ENCODE assay signal across 21 mouse cellular contexts in genomic region chr10:43982470-43982869, GRCm38 (mm10).
DNase-seq lines count a peak whose midpoint lies in the region; ATAC-seq and TF ChIP-seq lines count a peak whose summit lies in the region.
"Had no signal": no experiment of that assay in that cellular context is flagged by ENCODE, and none has a peak within 500 bp of the region (broad histone marks: within the 10 kb centered on the region; RNA-seq: fewer than 3 reads in every experiment).

No protein-coding gene starts in this region.

- H3K4me1 ChIP-seq in forebrain, postnatal 0 days (ENCODE audit: insufficient read depth), result no peaks in the 10 kb centered on the region
- H3K4me1 ChIP-seq in forebrain, embryonic 16.5 days (replicated peaks; ENCODE audit: control insufficient read depth, insufficient read depth, low read length), result no peaks in the 10 kb centered on the region
- H3K4me1 ChIP-seq in CH12.LX (ENCODE audit: control insufficient read depth in 1 of 2, insufficient read depth in 2 of 2), result peaks cover 20 to 36% of the 10 kb centered on the region in 2 experiments

- H3K27me3 ChIP-seq in forebrain, postnatal 0 days (ENCODE audit: insufficient read depth, low read length), result no peaks in the 10 kb centered on the region
- H3K27me3 ChIP-seq in forebrain, embryonic 16.5 days (replicated peaks; ENCODE audit: control insufficient read depth, insufficient read depth, low read length), result no peaks in the 10 kb centered on the region
- no peaks in the 10 kb centered on the region for H3K27me3 ChIP-seq in CH12.LX (replicated peaks)
- H3K27me3 ChIP-seq: Patski had no signal

- intact Hi-C loops in heart, postnatal 25 days (cut with DNase I), result no loop called here
- intact Hi-C loops in left cerebral cortex, postnatal 4 days (cut with DNase I), result no loop called here

- no peak for TF ChIP-seq POLR2A in CH12.LX (IDR thresholded peaks at IDR 0.05; ENCODE audit: low read depth, low read length)

- no peaks in the 10 kb centered on the region for H3K36me3 ChIP-seq in forebrain, postnatal 0 days (ENCODE audit: insufficient read depth)
- H3K36me3 ChIP-seq in forebrain, embryonic 16.5 days (ENCODE audit: control insufficient read depth, insufficient read depth), result no peaks in the 10 kb centered on the region
- H3K36me3 ChIP-seq in CH12.LX (replicated peaks in 1 of 2; ENCODE audit: control insufficient read depth in 1 of 2, insufficient read depth in 1 of 2, low read length in 1 of 2), result peaks cover 15 to 33% of the 10 kb centered on the region in 2 experiments

- H3K79me2 ChIP-seq in CH12.LX (replicated peaks; ENCODE audit: control insufficient read depth, extremely low read depth, insufficient read depth, poor library complexity, severe bottlenecking), result no peaks in the 10 kb centered on the region

- H3K4me2 ChIP-seq in forebrain, postnatal 0 days (ENCODE audit: low read depth), result no peak overlapping the region
- no peak overlapping the region for H3K4me2 ChIP-seq in forebrain, embryonic 16.5 days (ENCODE audit: low read length)
- H3K4me2 ChIP-seq in CH12.LX (ENCODE audit: insufficient read depth, low read depth, poor library complexity, severe bottlenecking), result peak overlapping the region; percentile 53; the same call in 1 of the 2 replicates

- no peak overlapping the region for H3K4me3 ChIP-seq in forebrain, postnatal 0 days (ENCODE audit: low read depth, low read length)
- no peak overlapping the region for H3K4me3 ChIP-seq in forebrain, embryonic 16.5 days (replicated peaks; ENCODE audit: low read length)
- no peak overlapping the region for H3K4me3 ChIP-seq in CH12.LX (replicated peaks in 1 of 3; ENCODE audit: low read depth in 2 of 3, low read length in 2 of 3, poor library complexity in 1 of 3)

- peak; percentile 42 for ATAC-seq in forebrain, postnatal 0 days
- no peak for ATAC-seq in forebrain, embryonic 16.5 days
- ATAC-seq: activated CD4-positive, CD25-positive, alpha-beta regulatory T cell, adult 4 months; CD4-positive, CD25-positive, alpha-beta regulatory T cell, adult 4 months; Patski had no signal

- no peak overlapping the region for H3K27ac ChIP-seq in forebrain, postnatal 0 days (ENCODE audit: low read depth, low read length)
- no peak overlapping the region for H3K27ac ChIP-seq in forebrain, embryonic 16.5 days (ENCODE audit: low read length)
- peak overlapping the region; percentile 27 for H3K27ac ChIP-seq in CH12.LX (ENCODE audit: insufficient read depth, low read depth)

- TF ChIP-seq RAD21 in CH12.LX (IDR thresholded peaks at IDR 0.05; ENCODE audit: low read depth, low read length), result no peak

- H3K9ac ChIP-seq in forebrain, postnatal 0 days, result no peak overlapping the region
- H3K9ac ChIP-seq in forebrain, embryonic 16.5 days (replicated peaks; ENCODE audit: low read depth, low read length), result no peak overlapping the region
- no peak overlapping the region; the same call in 1 of the 2 replicates for H3K9ac ChIP-seq in CH12.LX (ENCODE audit: insufficient read depth, low read depth)

- 80% methylated on average over 6 of the region's 6 CpGs for WGBS in forebrain, postnatal 0 days
- WGBS in forebrain, embryonic 16.5 days, result 87% methylated on average over 6 of the region's 6 CpGs

- H3K9me3 ChIP-seq in forebrain, postnatal 0 days (ENCODE audit: low read length), result no peaks in the 10 kb centered on the region
- no peaks in the 10 kb centered on the region for H3K9me3 ChIP-seq in forebrain, embryonic 16.5 days (ENCODE audit: control insufficient read depth, low read length)
- peaks cover 2% of the 10 kb centered on the region for H3K9me3 ChIP-seq in CH12.LX (replicated peaks; ENCODE audit: low read length)
- H3K9me3 ChIP-seq: G1E had no signal

- no peak; the same call in 1 of the 2 replicates for TF ChIP-seq EP300 in CH12.LX (IDR thresholded peaks at IDR 0.05; ENCODE audit: low read length)

- in situ Hi-C loops in CH12.LX (cut with MboI; ENCODE audit: low pct_ligation_motif_present, low pct_unique_long_range_greater_than_20kb, low sequenced_read_pairs), result no loop called here

- TF ChIP-seq CTCF in forebrain, postnatal 0 days (IDR thresholded peaks at IDR 0.05; ENCODE audit: low read depth), result no peak
- no peak for TF ChIP-seq CTCF in CH12.LX (conservative IDR thresholded peaks at IDR 0.05 in 1 of 2, IDR thresholded peaks at IDR 0.05 in 1 of 2; ENCODE audit: low read depth in 2 of 2, low read length in 2 of 2)

- DNase-seq in forebrain, postnatal 0 days, result no peak
- peak; percentile 28 for DNase-seq in heart, adult 11 months
- DNase-seq in heart, postnatal 25 days (ENCODE audit: low spot score), result no peak
- no peak for DNase-seq in CH12.LX (ENCODE audit: extremely low read depth)
- DNase-seq in left cerebral cortex, postnatal 4 days, result no peak
- DNase-seq: adrenal gland, adult 2 months; adrenal gland, adult 8-10 months; adrenal gland, postnatal 10 days; adrenal gland, postnatal 14 days; adrenal gland, postnatal 25 days; adrenal gland, postnatal 36 days; B cell, adult 2 months; cerebellum, adult 11 months; cerebellum, adult 11-12 months; cerebellum, adult 18-20 months; cerebellum, adult 2 months had no signal

- dilution Hi-C loops in CH12.LX (cut with MboI; ENCODE audit: extremely low pct_ligation_motif_present, extremely low pct_unique_long_range_greater_than_20kb, low sequenced_read_pairs), result no loop called here

TF ChIP-seq in CH12.LX, 34 proteins besides CTCF, POLR2A, EP300 and RAD21:
- TF ChIP-seq SMC3 (IDR thresholded peaks at IDR 0.05; ENCODE audit: low read depth, low read length) (no peak), HCFC1 (IDR thresholded peaks at IDR 0.05; ENCODE audit: low read depth, low read length) (no peak), GABPA (IDR thresholded peaks at IDR 0.05; ENCODE audit: insufficient replicate concordance, low read depth, low read length) (no peak), ZKSCAN1 (IDR thresholded peaks at IDR 0.05; ENCODE audit: borderline replicate concordance, low read depth, low read length) (no peak), MYC (IDR thresholded peaks at IDR 0.05; ENCODE audit: low read depth, low read length) (no peak), MAZ (IDR thresholded peaks at IDR 0.05; ENCODE audit: low read depth, low read length) (no peak), TCF12 (IDR thresholded peaks at IDR 0.05; ENCODE audit: low read depth, low read length) (0 out of 2 replicates have a peak, but pooled peaks have one; percentile 26), MAFK (IDR thresholded peaks at IDR 0.05; ENCODE audit: insufficient replicate concordance, low read length) (no peak), CHD2 (IDR thresholded peaks at IDR 0.05; ENCODE audit: low read length) (peak; percentile 61; the same call in 1 of the 2 replicates), E2F4 (IDR thresholded peaks at IDR 0.05; ENCODE audit: insufficient replicate concordance, low read depth, low read length) (no peak), USF1 (IDR thresholded peaks at IDR 0.05; ENCODE audit: low read depth, low read length) (no peak), ZMIZ1 (IDR thresholded peaks at IDR 0.05; ENCODE audit: low read depth, low read length) (no peak), ZNF384 (IDR thresholded peaks at IDR 0.05; ENCODE audit: low read depth, low read length) (no peak), POLR2AphosphoS2 (IDR thresholded peaks at IDR 0.05; ENCODE audit: low read depth, low read length) (no peak), ELF1 (IDR thresholded peaks at IDR 0.05; ENCODE audit: low read depth, low read length) (no peak), MEF2A (IDR thresholded peaks at IDR 0.05; ENCODE audit: borderline replicate concordance, low read depth, low read length) (peak; percentile 52), NELFE (IDR thresholded peaks at IDR 0.05; ENCODE audit: low read depth, low read length) (no peak), RCOR1 (conservative IDR thresholded peaks at IDR 0.05; ENCODE audit: low read depth, low read length) (no peak), CHD1 (IDR thresholded peaks at IDR 0.05; ENCODE audit: low read depth, low read length) (no peak), ZC3H11A (IDR thresholded peaks at IDR 0.05; ENCODE audit: low read depth, low read length) (no peak), TBP (conservative IDR thresholded peaks at IDR 0.05; ENCODE audit: low read depth, low read length) (no peak), ETS1 (conservative IDR thresholded peaks at IDR 0.05; ENCODE audit: low read depth, low read length) (peak; percentile 50; the same call in 1 of the 2 replicates), NRF1 (IDR thresholded peaks at IDR 0.05; ENCODE audit: low read depth, low read length) (no peak), BHLHE40 (IDR thresholded peaks at IDR 0.05; ENCODE audit: low read depth, low read length) (peak; percentile 86), KAT2A (IDR thresholded peaks at IDR 0.05; ENCODE audit: insufficient replicate concordance, low read length) (no peak), JUND (conservative IDR thresholded peaks at IDR 0.05; ENCODE audit: low read depth, low read length) (no peak), SIN3A (IDR thresholded peaks at IDR 0.05; ENCODE audit: low read length) (no peak), IRF4 (IDR thresholded peaks at IDR 0.05; ENCODE audit: low read depth, low read length) (no peak)
